Mouse (Mus musculus) CD4-positive, CD25-positive, alpha-beta regulatory T cell (primary cell): ENCODE results near the gene Arhgap24. TPM values are rescaled to one million over a fixed set of nuclear protein-coding genes. Genes with fewer than 3 reads are reported as not detected.

ENCODE experiments used
- polyA plus RNA-seq: library from polyadenylated mRNA; unstranded; fragments of 100-300 nt; shearing (Covaris generic); gene quantifications from one replicate; pipeline ENCODE4 v1.2.1, GENCODE M21; 2017

Arhgap24 gene
- polyA plus RNA-seq = 2.3 TPM

DNA sequence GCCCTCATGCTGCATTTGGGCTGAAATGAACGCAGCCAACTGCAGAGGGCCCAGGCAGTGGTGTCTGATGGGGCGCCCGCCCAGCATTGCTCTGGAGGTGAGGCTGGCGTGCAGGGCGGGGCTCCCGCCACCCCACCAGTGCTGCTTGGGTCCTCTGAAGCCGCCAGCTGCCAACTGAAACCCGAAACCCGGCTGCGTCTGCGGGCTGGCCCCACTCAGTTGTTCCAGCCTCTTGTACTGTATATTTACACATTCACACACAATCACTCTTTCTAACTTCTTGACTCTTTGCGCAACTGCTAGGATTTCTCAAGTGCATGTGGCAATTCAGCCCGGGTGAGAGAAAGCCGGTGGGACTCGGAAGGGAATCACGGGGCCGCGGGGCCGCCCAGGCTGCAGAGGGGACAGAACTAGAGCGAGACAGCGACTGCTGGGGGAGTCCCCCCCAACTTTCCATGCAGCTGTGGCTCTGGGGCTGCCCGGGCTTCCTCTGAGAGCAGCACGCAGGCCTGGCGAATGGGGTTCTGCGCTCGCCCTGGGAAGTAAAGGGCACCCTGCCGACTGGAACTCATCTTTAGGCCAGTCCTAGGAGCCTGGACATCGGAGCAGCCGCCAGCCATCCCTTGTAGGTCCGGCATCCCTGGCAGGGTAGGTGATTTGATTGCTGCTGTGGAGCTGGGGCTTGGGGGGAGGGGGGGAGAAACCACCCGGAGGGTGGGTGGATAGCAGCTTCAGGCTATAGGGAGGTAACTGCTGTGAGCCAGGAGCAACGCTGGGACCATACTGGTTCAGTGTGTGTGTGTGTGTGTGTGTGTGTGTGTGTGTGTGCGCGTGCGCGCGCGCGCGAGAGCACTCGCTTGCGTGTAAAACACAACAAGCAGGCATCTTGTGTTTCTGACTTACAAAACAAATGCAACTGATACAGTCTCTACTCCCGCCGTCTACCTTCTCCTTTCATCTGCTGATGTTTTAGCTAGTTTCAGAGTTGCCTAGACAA is at the start of gene Arhgap24:
Gene Arhgap24, plus strand, starts transcription at position 177 of the 997 bp plus-strand sequence.

